Mouse (Mus musculus) E14TG2a.4 (cell line): ENCODE measurements around the gene Ipo11.

ENCODE experiments used
- H3K27me3 ChIP-seq: 2 replicates; pipeline ENCODE4 v1.6.1; 2014; ENCODE audit warnings: low read length, control low read depth; ENCODE audit not compliant: insufficient read depth
- H3K36me3 ChIP-seq: 2 replicates; pipeline ENCODE4 v1.6.1; 2014; ENCODE audit warnings: low read length, control low read depth; ENCODE audit not compliant: insufficient read depth
- H3K4me1 ChIP-seq: replicated peaks from 2 replicates; pipeline ENCODE4 v1.6.1; 2014; ENCODE audit warnings: low read depth, low read length, control low read depth
- H3K4me3 ChIP-seq: replicated peaks from 2 replicates; pipeline ENCODE4 v1.5.1; 2014; ENCODE audit warnings: mild to moderate bottlenecking, low read length
- H3K9me3 ChIP-seq: 2 replicates; pipeline ENCODE4 v1.6.1; 2014; ENCODE audit warnings: low read length, control low read depth
- CTCF ChIP-seq: conservative IDR thresholded peaks from 2 replicates; pipeline ENCODE4 v1.5.1; 2014; ENCODE audit warnings: low read length
- NANOG ChIP-seq: IDR thresholded peaks from 2 replicates; pipeline ENCODE4 v1.6.1; 2014; ENCODE audit warnings: borderline replicate concordance, low read length, mixed read lengths
- POU5F1 ChIP-seq: IDR thresholded peaks from 2 replicates; pipeline ENCODE4 v1.6.1; 2014; ENCODE audit warnings: low read length, borderline replicate concordance

Gene Ipo11

GRCm38 (mm10) chr13:106751951-106752350 is 184.8 kb downstream of the Ipo11 start:
- H3K27me3 ChIP-seq, result no peaks in the 10 kb centered on the region
- no peaks in the 10 kb centered on the region for H3K36me3 ChIP-seq
- no peaks in the 10 kb centered on the region for H3K4me1 ChIP-seq
- TF ChIP-seq NANOG (no peak), POU5F1 (no peak), CTCF (no peak)
- H3K9me3 ChIP-seq, result no peaks in the 10 kb centered on the region
- H3K4me3 ChIP-seq, result no peak overlapping the region

GRCm38 (mm10) chr13:106746823-106747222 is 189.9 kb downstream of the Ipo11 start:
- TF ChIP-seq CTCF (no peak), POU5F1 (no peak)
- Histone ChIP-seq H3K4me3 (no peak overlapping the region), H3K4me1 (no peaks in the 10 kb centered on the region), H3K36me3 (no peaks in the 10 kb centered on the region), H3K27me3 (no peaks in the 10 kb centered on the region), H3K9me3 (no peaks in the 10 kb centered on the region)

- TF ChIP-seq NANOG (no peak), POU5F1 (no peak), CTCF (no peak)
Measured at GRCm38 (mm10) chr13:106745201-106745600, 191.6 kb downstream of the Ipo11 start.

More at GRCm38 (mm10) chr13:106745201-106745600, 191.6 kb downstream of the Ipo11 start:
- Histone ChIP-seq H3K36me3 (no peaks in the 10 kb centered on the region), H3K27me3 (no peaks in the 10 kb centered on the region), H3K4me3 (no peak overlapping the region), H3K9me3 (0 out of 2 replicates have a peak, but pooled peaks cover 2% of the 10 kb centered on the region), H3K4me1 (no peaks in the 10 kb centered on the region)
